Mouse (Mus musculus) hindbrain, postnatal 0 days (tissue): Measurements from ENCODE around the gene Ate1. TPM values are rescaled to one million over a fixed set of nuclear protein-coding genes. Genes with fewer than 3 reads are reported as not detected.
A peak's percentile ranks its signal among the peaks of the same experiment; 100 is the strongest.
"Not testable (repeated sequence)": the region's sequence is repeated elsewhere in the genome, so short reads cannot be mapped to it uniquely, and the experiment has no call there.

Source experiments
- ATAC-seq: fragments of 200-750 bp; cut with Nextera tagmentation; 2 replicates; pipeline ENCODE4 v1.8.0; 2017; ENCODE audit warnings: mild to moderate bottlenecking, moderate TSS enrichment, moderate library complexity
- DNase-seq: peaks from one replicate; pipeline ENCODE4 v3.0.0-alpha.2; 2015; ENCODE audit warnings: low spot score
- H3K27ac ChIP-seq: fragments of 300-500 bp; sonication (generic); 2 replicates; pipeline ENCODE4 v1.5.1; 2014; ENCODE audit warnings: mild to moderate bottlenecking
- H3K27me3 ChIP-seq: fragments of 300-500 bp; sonication (generic); 2 replicates; pipeline ENCODE4 v1.6.1; 2014; ENCODE audit warnings: low read length, mixed read lengths; ENCODE audit not compliant: insufficient read depth
- H3K36me3 ChIP-seq: fragments of 300-500 bp; sonication (generic); 2 replicates; pipeline ENCODE4 v1.6.1; 2014; ENCODE audit warnings: low read length, mixed read lengths; ENCODE audit not compliant: insufficient read depth
- H3K4me1 ChIP-seq: fragments of 300-500 bp; sonication (generic); 2 replicates; pipeline ENCODE4 v1.6.1; 2014; ENCODE audit warnings: antibody characterized with exemption, low read length, mixed read lengths; ENCODE audit not compliant: insufficient read depth
- H3K4me2 ChIP-seq: fragments of 300-500 bp; sonication (generic); 2 replicates; pipeline ENCODE4 v1.6.1; 2014; ENCODE audit warnings: low read depth, mild to moderate bottlenecking, low read length, moderate library complexity, mixed read lengths
- H3K4me3 ChIP-seq: fragments of 300-500 bp; sonication (generic); 2 replicates; pipeline ENCODE4 v1.5.1; 2014; ENCODE audit warnings: low read length
- H3K9ac ChIP-seq: fragments of 300-500 bp; sonication (generic); replicated peaks from 2 replicates; pipeline ENCODE4 v1.6.1; 2014; ENCODE audit warnings: mild to moderate bottlenecking, low read length, moderate library complexity, mixed read lengths
- H3K9me3 ChIP-seq: fragments of 300-500 bp; sonication (generic); 2 replicates; pipeline ENCODE4 v1.6.1; 2016; ENCODE audit warnings: low read length, mixed read lengths
- CTCF ChIP-seq: IDR thresholded peaks from 2 replicates; pipeline ENCODE4 v1.5.1; 2016; ENCODE audit warnings: antibody characterized with exemption, control low read depth, low read depth
- WGBS: fragments of 180-500 bp; shearing (Covaris S2); extraction: QIAGEN DNeasy Blood & Tissue Kit; methylation state at CpG from one replicate; pipeline ENCODE4 v1.1.7; 2014; 5-methylcytosine and 5-hydroxymethylcytosine counted together
- polyA plus RNA-seq: library from polyadenylated mRNA; unstranded; fragments of >200 nt; fragmentation: Nextera tagmentation; extraction: Ambion mirVana; gene quantifications from 2 replicates; pipeline ENCODE4 v1.2.1, GENCODE M21; 2015
- total RNA-seq: library from RNA; depleted of rRNA; stranded (reverse); fragments of >200 nt; gene quantifications from 2 replicates; pipeline ENCODE4 v1.2.3, GENCODE M21; 2014

Ate1 gene
- total and polyA plus RNA-seq, 2 experiments from 2014 or later: 48.0 to 116 TPM

- Histone ChIP-seq H3K27me3 (no peaks in the 10 kb centered on the region), H3K4me1 (peaks cover 10% of the 10 kb centered on the region; the same call in 1 of the 2 replicates), H3K4me2 (peak overlapping the region; percentile 87), H3K9me3 (no peaks in the 10 kb centered on the region), H3K4me3 (peak overlapping the region; percentile 87; the same call in 1 of the 2 replicates), H3K9ac (no peak overlapping the region; the same call in 1 of the 2 replicates), H3K36me3 (peaks cover 12% of the 10 kb centered on the region), H3K27ac (no peak overlapping the region)
- WGBS: 93% methylated on average over 5 of the region's 5 CpGs
- TF ChIP-seq CTCF: no peak
- DNase-seq (no peak), ATAC-seq (no peak)
Measured at GRCm38 (mm10) chr7:130545401-130545800, 25.2 kb upstream of the Ate1 start.

GRCm38 (mm10) chr7:130543181-130543580 lies 23.0 kb upstream of the Ate1 start:
- Histone ChIP-seq H3K4me1 (peaks cover 10% of the 10 kb centered on the region; the same call in 1 of the 2 replicates), H3K9me3 (no peaks in the 10 kb centered on the region), H3K27me3 (no peaks in the 10 kb centered on the region), H3K9ac (no peak overlapping the region), H3K36me3 (peaks cover 30% of the 10 kb centered on the region), H3K27ac (no peak overlapping the region), H3K4me3 (no peak overlapping the region), H3K4me2 (no peak overlapping the region)
- ATAC-seq (no peak), DNase-seq (no peak)
- TF ChIP-seq CTCF: no peak
- 98% methylated on average over 4 of the region's 4 CpGs for WGBS

GRCm38 (mm10) chr7:130540176-130540575 lies 20.0 kb upstream of the Ate1 start:
- H3K27me3 ChIP-seq: no peaks in the 10 kb centered on the region
- WGBS: 81% methylated on average over 7 of the region's 7 CpGs
- no peak overlapping the region for H3K9ac ChIP-seq
- no peaks in the 10 kb centered on the region for H3K4me1 ChIP-seq
- H3K36me3 ChIP-seq: peaks cover 42% of the 10 kb centered on the region
- ATAC-seq: no peak
- no peak for TF ChIP-seq CTCF
- no peaks in the 10 kb centered on the region for H3K9me3 ChIP-seq
- H3K27ac ChIP-seq: no peak overlapping the region
- H3K4me2 ChIP-seq: no peak overlapping the region
- H3K4me3 ChIP-seq: no peak overlapping the region
- no peak for DNase-seq

- no peak overlapping the region for H3K4me2 ChIP-seq
- H3K27me3 ChIP-seq: no peaks in the 10 kb centered on the region
- no peak for TF ChIP-seq CTCF
- ATAC-seq (no peak), DNase-seq (no peak)
- H3K27ac ChIP-seq: no peak overlapping the region
- no peaks in the 10 kb centered on the region for H3K9me3 ChIP-seq
- peaks cover 33% of the 10 kb centered on the region for H3K36me3 ChIP-seq
- H3K9ac ChIP-seq: no peak overlapping the region
- H3K4me3 ChIP-seq: no peak overlapping the region
- WGBS: 89% methylated on average over 4 of the region's 4 CpGs
- H3K4me1 ChIP-seq: no peaks in the 10 kb centered on the region
Measured at GRCm38 (mm10) chr7:130537068-130537467, 16.9 kb upstream of the Ate1 start.

GRCm38 (mm10) chr7:130535174-130535573 lies 15.0 kb upstream of the Ate1 start:
- TF ChIP-seq CTCF: peak; percentile 38
- no peaks in the 10 kb centered on the region for H3K9me3 ChIP-seq
- no peak for ATAC-seq
- no peak overlapping the region for H3K4me2 ChIP-seq
- no peak overlapping the region for H3K9ac ChIP-seq
- peaks cover 35% of the 10 kb centered on the region; the same call in 1 of the 2 replicates for H3K36me3 ChIP-seq
- no peaks in the 10 kb centered on the region for H3K4me1 ChIP-seq
- H3K27me3 ChIP-seq: no peaks in the 10 kb centered on the region
- WGBS: 82% methylated on average over 4 of the region's 4 CpGs
- DNase-seq: peak; percentile 12
- H3K27ac ChIP-seq: no peak overlapping the region
- no peak overlapping the region for H3K4me3 ChIP-seq

GRCm38 (mm10) chr7:130533316-130534260 lies 13.4 kb upstream of the Ate1 start:
- peak overlapping the region; percentile 26; the same call in 1 of the 2 replicates for H3K27ac ChIP-seq
- peak; percentile 89 for DNase-seq
- H3K9ac ChIP-seq: no peak overlapping the region
- peak; percentile 94 for TF ChIP-seq CTCF
- H3K9me3 ChIP-seq: no peaks in the 10 kb centered on the region
- no peaks in the 10 kb centered on the region for H3K27me3 ChIP-seq
- H3K4me2 ChIP-seq: no peak overlapping the region
- ATAC-seq: peak; percentile 85
- H3K4me3 ChIP-seq: no peak overlapping the region
- H3K4me1 ChIP-seq: no peaks in the 10 kb centered on the region
- 39% methylated on average over 24 of the region's 25 CpGs for WGBS
- H3K36me3 ChIP-seq: peaks cover 23% of the 10 kb centered on the region; the same call in 1 of the 2 replicates

GRCm38 (mm10) chr7:130531138-130531537 lies 11.0 kb upstream of the Ate1 start:
- WGBS: 95% methylated on average over 14 of the region's 15 CpGs
- not testable (repeated sequence) for H3K9me3 ChIP-seq, ATAC-seq, H3K4me2 ChIP-seq, H3K27ac ChIP-seq, H3K4me1 ChIP-seq, H3K36me3 ChIP-seq, H3K4me3 ChIP-seq, H3K27me3 ChIP-seq, H3K9ac ChIP-seq, DNase-seq
